Mouse (Mus musculus): ENCODE measurements around the gene Pfkp. TPM values are rescaled to one million over a fixed set of nuclear protein-coding genes. Genes with fewer than 3 reads are reported as not detected.

Pfkp gene
- 100 to 1,000 TPM in 1 of 2 experiments, 10 to 100 TPM in 1; 96.3 to 122 TPM for total RNA-seq (2021)
- long read RNA-seq, experiment 1, full-length matches to known transcripts: 165 of 179 reads
- long read RNA-seq, experiment 1, partial matches to known transcripts: 8 of 179 reads
- long read RNA-seq, experiment 1, other reads (novel, unspliced or antisense): 6 of 179 reads
- long read RNA-seq, experiment 2, full-length matches to known transcripts: 342 of 402 reads
- long read RNA-seq, experiment 2, partial matches to known transcripts: 39 of 402 reads
- long read RNA-seq, experiment 2, other reads (novel, unspliced or antisense): 21 of 402 reads

DNA sequence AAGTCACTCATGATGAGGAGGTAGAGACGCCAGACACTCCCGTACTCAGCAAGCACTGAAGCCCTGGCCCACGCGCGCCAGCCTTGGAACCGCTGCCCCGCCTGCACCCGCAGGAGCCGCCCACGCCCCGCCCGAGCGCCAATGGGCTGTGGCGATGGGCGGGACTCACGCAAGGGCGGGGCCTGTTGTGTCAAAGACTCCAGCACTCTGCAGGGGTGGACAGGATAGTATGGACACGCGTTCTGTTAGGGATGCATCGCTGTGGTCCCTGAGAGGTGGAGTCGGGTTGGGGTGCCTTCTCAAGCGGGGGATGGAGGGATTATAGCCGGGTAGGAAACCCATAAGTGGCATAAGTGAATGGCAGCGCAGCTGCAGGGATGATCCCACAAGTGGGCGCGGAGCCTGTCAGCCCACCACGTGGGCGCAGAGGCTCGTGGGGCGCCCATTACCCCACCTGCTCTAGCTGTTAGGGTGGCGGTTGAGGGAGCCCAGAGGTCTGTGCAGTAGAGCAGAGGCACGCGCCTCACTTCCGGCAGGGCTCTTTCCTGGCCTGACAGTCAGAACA, at the start of gene Pfkp:
Gene Pfkp, minus strand, starts transcription at position 109 of the 565 bp plus-strand sequence.
- DNase-seq (ENCODE audit: low spot score in 2 of 2): peak; percentile 91 to 93

GRCm38 (mm10) chr13:6690607-6691006, 42.0 kb upstream of the Pfkp start:
- DNase-seq (ENCODE audit: low spot score in 2 of 2): no peak

GRCm38 (mm10) chr13:6689962-6690361, 41.4 kb upstream of the Pfkp start:
- peak; percentile 51 to 63 for DNase-seq (ENCODE audit: low spot score in 2 of 2)

- peak in 1 of 2 experiments; percentile 12 for DNase-seq (ENCODE audit: low spot score in 2 of 2)
Observed at GRCm38 (mm10) chr13:6688790-6689433, 40.3 kb upstream of the Pfkp start.

DNA sequence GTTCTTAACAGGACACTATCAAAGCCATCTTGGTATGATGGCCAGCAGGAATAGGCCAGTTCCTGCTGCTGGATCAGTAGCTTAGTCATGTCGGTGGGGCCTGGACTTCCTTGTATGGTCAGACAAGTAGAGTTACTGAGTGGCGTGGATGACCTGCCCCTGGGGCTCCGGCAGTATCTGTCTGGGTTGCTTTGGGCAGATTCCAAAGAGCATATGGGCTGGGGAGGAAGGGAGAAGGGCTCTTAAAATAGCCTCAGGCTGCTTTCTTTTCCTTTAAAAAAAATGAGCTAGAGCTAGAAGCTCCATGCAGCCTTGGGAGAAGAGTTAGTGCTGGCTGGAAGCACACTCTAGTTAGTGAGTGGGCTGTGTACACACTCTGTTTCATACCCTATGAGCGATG, 18.3 kb upstream of the Pfkp start:
- DNase-seq (ENCODE audit: low spot score in 2 of 2): no peak

DNA sequence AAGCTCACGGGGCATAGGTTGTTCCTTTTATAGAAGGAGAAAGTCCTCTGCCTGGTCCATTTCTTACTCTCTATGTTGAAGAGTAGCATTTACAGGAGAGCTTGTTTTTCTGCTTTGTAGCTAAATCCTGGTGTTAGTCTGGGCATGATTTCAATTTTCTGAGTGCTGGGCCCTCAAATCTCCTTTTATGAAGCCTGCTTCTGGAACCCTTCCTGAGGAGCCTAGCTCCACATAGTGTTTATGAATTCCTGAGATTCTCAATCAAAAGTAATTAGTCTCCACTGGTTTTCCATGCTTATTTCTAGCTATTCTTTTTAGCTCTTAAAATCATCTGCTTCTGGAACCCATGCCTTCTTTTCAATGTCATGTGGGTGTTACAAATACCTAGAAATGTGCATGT, 16.9 kb upstream of the Pfkp start:
- no peak for DNase-seq (ENCODE audit: low spot score in 2 of 2)

GRCm38 (mm10) chr13:6664216-6664615, 15.6 kb upstream of the Pfkp start:
- DNase-seq (ENCODE audit: low spot score in 2 of 2): no peak

DNA sequence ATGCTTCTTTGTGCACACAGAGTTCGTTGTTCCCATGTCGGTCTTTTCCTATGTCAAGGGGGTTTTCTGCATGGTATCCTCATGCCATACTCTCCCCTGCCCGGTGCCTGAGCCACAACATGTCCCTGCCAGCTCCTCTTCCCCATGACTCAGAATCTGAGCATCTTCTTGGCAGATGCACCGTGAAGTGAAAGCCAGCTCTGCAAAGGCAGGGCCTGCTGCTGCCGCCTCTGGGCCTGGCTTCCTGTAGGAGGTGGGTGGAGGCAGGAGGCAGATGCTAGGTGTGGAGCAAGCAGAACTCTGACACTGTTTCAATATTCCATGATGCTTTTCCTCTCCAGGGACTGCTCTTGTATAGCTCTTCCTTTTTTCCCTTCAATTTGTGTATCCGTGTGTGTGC, 10.7 kb upstream of the Pfkp start:
- no peak for DNase-seq (ENCODE audit: low spot score in 2 of 2)

GRCm38 (mm10) chr13:6657300-6657699, 8.7 kb upstream of the Pfkp start:
- DNase-seq (ENCODE audit: low spot score in 2 of 2): no peak

GRCm38 (mm10) chr13:6649542-6649941, 965 bp upstream of the Pfkp start:
- DNase-seq (ENCODE audit: low spot score in 2 of 2): no peak

GRCm38 (mm10) chr13:6647992-6648668, 447 bp downstream of the Pfkp start:
- no peak for DNase-seq (ENCODE audit: low spot score in 2 of 2)

DNA sequence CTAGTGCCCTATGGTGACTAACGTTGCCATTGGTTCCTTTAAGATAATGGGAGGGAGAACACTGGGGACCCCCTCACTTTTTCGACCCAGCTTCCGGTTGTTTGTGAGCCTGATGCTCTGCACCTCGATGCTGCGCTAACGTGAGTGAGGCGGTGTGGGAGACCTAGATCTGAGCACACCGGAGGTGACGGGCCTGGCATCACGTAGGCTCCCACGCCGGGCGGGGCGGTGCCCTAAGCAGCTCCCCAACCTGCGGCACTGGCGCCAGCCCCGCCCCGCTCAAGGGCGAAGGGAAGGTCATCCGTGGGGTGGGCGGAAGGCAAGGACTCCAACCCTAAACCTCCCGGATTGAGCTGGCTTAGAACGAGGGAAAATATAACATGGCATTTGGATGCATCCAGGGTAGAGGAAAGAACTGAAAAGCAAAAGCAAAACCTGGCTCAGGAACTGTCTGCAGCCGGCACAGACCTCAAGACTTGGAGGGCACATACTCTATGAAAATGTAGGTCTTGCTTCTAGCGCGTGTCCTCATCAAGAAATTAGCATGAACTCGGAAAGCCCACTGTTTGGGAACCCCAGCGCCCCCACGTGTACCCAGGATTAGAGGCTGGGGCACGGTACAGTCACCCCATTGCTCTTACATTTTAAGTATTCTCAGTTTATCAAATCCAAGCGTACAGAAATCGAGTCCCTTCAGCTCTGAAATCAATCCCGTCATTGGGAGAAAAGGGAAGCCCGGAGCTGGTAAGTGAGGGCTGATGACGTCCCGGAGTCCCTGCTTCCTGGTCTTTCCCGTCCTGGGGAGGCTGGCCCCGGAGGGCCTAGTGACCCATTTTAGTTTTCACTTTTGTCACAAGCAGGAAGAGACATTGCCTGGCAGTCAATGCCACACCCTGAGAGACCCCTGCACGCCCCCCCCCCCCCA, 1.2 kb downstream of the Pfkp start:
- peak; percentile 60 to 80 for DNase-seq (ENCODE audit: low spot score in 2 of 2)

- DNase-seq (ENCODE audit: low spot score in 2 of 2): no peak
Observed at GRCm38 (mm10) chr13:6646674-6647066, 1.9 kb downstream of the Pfkp start.

GRCm38 (mm10) chr13:6646266-6646665, 2.3 kb downstream of the Pfkp start:
- no peak for DNase-seq (ENCODE audit: low spot score in 2 of 2)

- no peak for DNase-seq (ENCODE audit: low spot score in 2 of 2)
Observed at GRCm38 (mm10) chr13:6643968-6644367, 4.6 kb downstream of the Pfkp start.

GRCm38 (mm10) chr13:6643026-6643425, 5.6 kb downstream of the Pfkp start:
- no peak for DNase-seq (ENCODE audit: low spot score in 2 of 2)

GRCm38 (mm10) chr13:6642453-6642852, 6.1 kb downstream of the Pfkp start:
- DNase-seq (ENCODE audit: low spot score in 2 of 2): no peak

GRCm38 (mm10) chr13:6641497-6641896, 7.1 kb downstream of the Pfkp start:
- DNase-seq (ENCODE audit: low spot score in 2 of 2): no peak

DNA sequence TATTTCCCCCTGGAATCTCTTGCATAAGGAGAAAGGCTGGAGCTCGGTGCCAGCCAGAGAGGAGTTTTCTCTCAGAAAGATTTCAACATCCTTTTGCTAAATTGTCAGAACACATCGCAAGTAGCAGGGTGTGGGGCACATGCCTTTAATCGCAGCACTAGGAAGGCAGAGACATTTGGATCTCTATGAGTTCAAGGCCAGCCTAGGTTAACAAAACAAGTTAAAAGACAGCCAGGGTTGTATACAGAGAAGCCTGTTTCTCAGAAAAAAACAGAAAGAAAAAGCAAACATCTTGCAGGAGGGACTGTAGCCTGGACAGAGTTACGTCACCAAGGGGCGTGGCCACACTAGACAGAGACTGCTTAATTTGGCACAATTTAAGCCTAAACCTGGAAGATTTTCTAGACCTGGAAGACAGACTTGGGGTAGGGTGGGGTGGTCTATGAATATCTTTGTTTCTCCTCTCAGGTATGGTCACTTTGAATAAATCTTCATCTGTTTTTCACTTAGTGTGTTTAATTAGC, 9.0 kb downstream of the Pfkp start:
- no peak for DNase-seq (ENCODE audit: low spot score in 2 of 2)

DNA sequence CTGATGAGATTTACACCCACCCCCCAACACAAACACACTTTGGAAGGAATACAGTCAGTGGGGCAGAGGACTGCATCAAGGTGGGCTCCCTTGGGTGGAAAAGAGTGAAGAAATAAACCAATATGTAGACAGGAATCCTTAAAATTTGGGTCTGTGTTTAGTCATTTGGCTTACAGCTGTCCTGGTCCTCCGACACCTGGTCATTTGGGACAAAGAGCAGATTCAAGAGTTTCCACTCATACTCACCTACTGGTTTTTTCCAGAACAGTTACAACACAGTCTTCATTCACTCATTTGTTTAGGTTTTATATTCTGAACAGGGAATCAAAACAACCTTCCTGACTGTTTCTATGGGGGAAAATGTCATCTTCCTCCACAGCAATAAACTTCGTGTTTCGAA, 9.6 kb downstream of the Pfkp start:
- no peak for DNase-seq (ENCODE audit: low spot score in 2 of 2)

DNA sequence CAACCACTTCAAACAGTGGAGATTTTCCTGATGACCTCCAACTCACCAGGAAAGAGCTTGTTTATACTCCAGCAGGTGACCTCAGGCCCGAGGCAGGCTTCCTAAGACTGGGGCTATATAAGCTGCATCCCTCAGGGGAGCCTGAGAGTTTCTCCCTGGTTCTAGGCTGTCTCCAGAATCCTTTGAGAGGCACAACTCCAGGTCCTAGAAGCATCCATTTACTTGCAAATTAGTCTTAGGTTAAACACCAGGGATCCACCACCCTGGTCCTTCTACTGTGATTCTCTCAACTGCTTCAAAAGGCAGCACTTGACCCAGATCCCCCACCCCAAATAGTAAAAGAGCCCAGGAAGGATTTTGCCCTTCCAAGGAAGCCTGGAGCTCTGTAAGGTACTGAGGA, 10.2 kb downstream of the Pfkp start:
- no peak for DNase-seq (ENCODE audit: low spot score in 2 of 2)
